Mouse (Mus musculus) bone marrow, adult 2 months (tissue): ENCODE data around the gene Rsad1.

Source experiments
- CTCF ChIP-seq: fragments of 200-500 bp; IDR thresholded peaks from 2 replicates; pipeline ENCODE4 v1.5.1; 2011; ENCODE audit warnings: low read length, control low read depth; ENCODE audit not compliant: control insufficient read depth, insufficient read depth
- POLR2A ChIP-seq: fragments of 200-500 bp; IDR thresholded peaks from 2 replicates; pipeline ENCODE4 v1.6.1; 2011; ENCODE audit warnings: low read depth, mild to moderate bottlenecking, control low read depth, low read length, borderline replicate concordance; ENCODE audit not compliant: control insufficient read depth

DNA sequence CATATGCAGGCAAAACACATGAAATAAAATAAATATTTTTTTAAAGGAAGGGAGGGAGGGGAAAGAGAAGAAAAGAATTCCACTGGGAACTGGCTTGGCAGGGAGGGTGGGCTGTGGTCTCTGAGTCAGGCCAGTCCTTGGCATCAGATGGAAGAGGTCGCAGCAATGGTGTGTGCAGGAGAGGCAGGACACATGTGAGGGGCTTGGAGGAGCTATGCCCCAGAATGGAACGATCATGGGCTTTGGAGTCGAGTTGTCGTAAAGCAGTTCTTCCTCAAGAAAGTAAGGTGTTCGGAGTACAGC is 1.3 kb upstream of the Rsad1 start:
- TF ChIP-seq CTCF (no peak), POLR2A (no peak)
